Comparison of ENCODE assay signal across 7 mouse cellular contexts in genomic region chr1:136228328-136229039, GRCm38 (mm10). TPM values are rescaled to one million over a fixed set of nuclear protein-coding genes. Genes with fewer than 3 reads are reported as not detected.
DNase-seq lines count a peak whose midpoint lies in the region; ATAC-seq lines count a peak whose summit lies in the region.

No protein-coding gene starts in this region.

- WGBS in intestine, embryonic 14.5 days = 16% methylated on average over 13 of the region's 13 CpGs
- 16% methylated on average over 13 of the region's 13 CpGs for WGBS in liver, embryonic 13.5 days (ENCODE audit: insufficient replicate concordance)
- 19% methylated on average over 13 of the region's 13 CpGs for WGBS in stomach, embryonic 16.5 days

- peak overlapping the region; percentile 31 for H3K9ac ChIP-seq in intestine, embryonic 14.5 days (ENCODE audit: low read length)
- 0 out of 2 replicates have a peak overlapping the region, but pooled peaks have one; percentile 4 for H3K9ac ChIP-seq in liver, embryonic 13.5 days
- peak overlapping the region; percentile 64 for H3K9ac ChIP-seq in stomach, embryonic 16.5 days (ENCODE audit: low read length)

- H3K9me3 ChIP-seq in intestine, embryonic 14.5 days (ENCODE audit: control insufficient read depth, low read length) = no peaks in the 10 kb centered on the region
- no peaks in the 10 kb centered on the region for H3K9me3 ChIP-seq in liver, embryonic 13.5 days (replicated peaks)
- no peaks in the 10 kb centered on the region for H3K9me3 ChIP-seq in stomach, embryonic 16.5 days (replicated peaks; ENCODE audit: control insufficient read depth, low read length)

- H3K4me1 ChIP-seq in intestine, embryonic 14.5 days (replicated peaks; ENCODE audit: control insufficient read depth, insufficient read depth, low read length) = peaks cover 50% of the 10 kb centered on the region
- H3K4me1 ChIP-seq in liver, embryonic 13.5 days (replicated peaks) = peaks cover 35% of the 10 kb centered on the region
- peaks cover 52% of the 10 kb centered on the region for H3K4me1 ChIP-seq in stomach, embryonic 16.5 days (ENCODE audit: control insufficient read depth, insufficient read depth, low read length)

- H3K4me2 ChIP-seq in intestine, embryonic 14.5 days (ENCODE audit: low read length) = peak overlapping the region; percentile 77
- H3K4me2 ChIP-seq in liver, embryonic 13.5 days = peak overlapping the region; percentile 41
- peak overlapping the region; percentile 70 for H3K4me2 ChIP-seq in stomach, embryonic 16.5 days (ENCODE audit: low read depth, low read length)

- H3K27ac ChIP-seq in intestine, embryonic 14.5 days (ENCODE audit: low read depth) = peak overlapping the region; percentile 89
- H3K27ac ChIP-seq in liver, embryonic 13.5 days = 0 out of 2 replicates have a peak overlapping the region, but pooled peaks have one; percentile 14
- peak overlapping the region; percentile 88 for H3K27ac ChIP-seq in stomach, embryonic 16.5 days (ENCODE audit: low read length)

- peak overlapping the region; percentile 62; the same call in 1 of the 2 replicates for H3K4me3 ChIP-seq in intestine, embryonic 14.5 days (ENCODE audit: low read depth, low read length)
- no peak overlapping the region for H3K4me3 ChIP-seq in liver, embryonic 13.5 days (replicated peaks)
- peak overlapping the region; percentile 59 for H3K4me3 ChIP-seq in stomach, embryonic 16.5 days (replicated peaks; ENCODE audit: low read length)

- H3K36me3 ChIP-seq in intestine, embryonic 14.5 days (ENCODE audit: control insufficient read depth, insufficient read depth, low read length) = peaks cover 24% of the 10 kb centered on the region
- no peaks in the 10 kb centered on the region for H3K36me3 ChIP-seq in liver, embryonic 13.5 days
- no peaks in the 10 kb centered on the region for H3K36me3 ChIP-seq in stomach, embryonic 16.5 days (ENCODE audit: control insufficient read depth, insufficient read depth, low read length)

- peak; percentile 19 for DNase-seq in ES-CJ7 (ENCODE audit: low read depth, low spot score)
- peak; percentile 67 for DNase-seq in adrenal gland, postnatal 10 days
- DNase-seq in intestine, embryonic 14.5 days (ENCODE audit: low spot score) = peak; percentile 76
- no peak for DNase-seq in liver, embryonic 13.5 days
- no peak for DNase-seq in left cerebral cortex, adult 18-20 months (ENCODE audit: low spot score in 2 of 2)

- ATAC-seq in intestine, embryonic 14.5 days (replicated peaks; ENCODE audit: low FRiP score, low TSS enrichment, low read depth) = peak; percentile 66
- peak; percentile 62 for ATAC-seq in liver, embryonic 13.5 days (ENCODE audit: low read depth)
- peak; percentile 35 for ATAC-seq in stomach, embryonic 16.5 days (ENCODE audit: insufficient read depth, low FRiP score)
- ATAC-seq in erythroblast, adult 5-6 weeks (replicated peaks; ENCODE audit: low FRiP score, poor library complexity, severe bottlenecking) = no peak

- H3K27me3 ChIP-seq in intestine, embryonic 14.5 days (replicated peaks; ENCODE audit: control insufficient read depth, insufficient read depth, low read length) = no peaks in the 10 kb centered on the region
- H3K27me3 ChIP-seq in liver, embryonic 13.5 days = peaks cover 58% of the 10 kb centered on the region
- H3K27me3 ChIP-seq in stomach, embryonic 16.5 days (ENCODE audit: control insufficient read depth, insufficient read depth, low read length) = no peaks in the 10 kb centered on the region

RNA-seq across cellular contexts. Expression of gene Inava, which starts 5.6 kb away (rescaled TPM):
- under 1 TPM in 1 of 2 experiments, not detected in 1; 0.30 TPM for total RNA-seq in adrenal gland, postnatal 10 days (2021)
- polyA plus RNA-seq in intestine, embryonic 14.5 days (2014; fragmentation: Nextera tagmentation; extraction: Ambion mirVana) = 30.9 and 32.5 TPM in 2 replicates
- polyA plus RNA-seq in liver, embryonic 13.5 days (2015; fragmentation: Nextera tagmentation; extraction: Ambion mirVana) = 0.22 and 0.39 TPM in 2 replicates
- 39.8 and 44.1 TPM in 2 replicates for polyA plus RNA-seq in stomach, embryonic 16.5 days (2015; fragmentation: Nextera tagmentation; extraction: Ambion mirVana)
- 1 to 10 TPM; 1.6 to 2.3 TPM for total RNA-seq in left cerebral cortex, adult 18-20 months (2021)
- not detected in 2 replicates for total RNA-seq in erythroblast, adult 5-6 weeks (2015; ENCODE audit: low replicate concordance)
- total RNA-seq in erythroblast, adult 5-6 weeks (2017; ENCODE audit: low replicate concordance) = not detected in 2 replicates

RNA-seq across cellular contexts. Expression of gene Mroh3, which starts 15.9 kb away (rescaled TPM):
- not detected for total RNA-seq in adrenal gland, postnatal 10 days (2021)
- 0.91 and 1.1 TPM in 2 replicates for polyA plus RNA-seq in intestine, embryonic 14.5 days (2014; fragmentation: Nextera tagmentation; extraction: Ambion mirVana)
- not detected in 2 replicates for polyA plus RNA-seq in liver, embryonic 13.5 days (2015; fragmentation: Nextera tagmentation; extraction: Ambion mirVana)
- polyA plus RNA-seq in stomach, embryonic 16.5 days (2015; fragmentation: Nextera tagmentation; extraction: Ambion mirVana) = 0.95 and 1.3 TPM in 2 replicates
- total RNA-seq in left cerebral cortex, adult 18-20 months (2021) = 1 to 10 TPM in 1 of 2 experiments, under 1 TPM in 1; 0.42 to 1.1 TPM
- total RNA-seq in erythroblast, adult 5-6 weeks (2015; ENCODE audit: low replicate concordance) = not detected in 2 replicates
- total RNA-seq in erythroblast, adult 5-6 weeks (2017; ENCODE audit: low replicate concordance) = 0.42 TPM in 1 of 2 replicates, not detected in the other

RNA-seq across cellular contexts. Expression of gene Gpr25, which starts 32.2 kb away (rescaled TPM):
- not detected for total RNA-seq in adrenal gland, postnatal 10 days (2021)
- not detected in 2 replicates for polyA plus RNA-seq in intestine, embryonic 14.5 days (2014; fragmentation: Nextera tagmentation; extraction: Ambion mirVana)
- polyA plus RNA-seq in liver, embryonic 13.5 days (2015; fragmentation: Nextera tagmentation; extraction: Ambion mirVana) = not detected in 2 replicates
- polyA plus RNA-seq in stomach, embryonic 16.5 days (2015; fragmentation: Nextera tagmentation; extraction: Ambion mirVana) = not detected in 2 replicates
- 1 to 10 TPM; 3.8 to 4.2 TPM for total RNA-seq in left cerebral cortex, adult 18-20 months (2021)
- total RNA-seq in erythroblast, adult 5-6 weeks (2015; ENCODE audit: low replicate concordance) = not detected in 2 replicates
- not detected in 2 replicates for total RNA-seq in erythroblast, adult 5-6 weeks (2017; ENCODE audit: low replicate concordance)

Comparison
In these comparisons a context has a peak if more than half of its experiments do, and no peak if none do; other contexts are left out.
1. DNase-seq: peak in ES-CJ7 (single experiment), adrenal gland, postnatal 10 days (single experiment) and intestine, embryonic 14.5 days (single experiment); none in liver, embryonic 13.5 days (single experiment) and left cerebral cortex, adult 18-20 months (0 of 2).
2. H3K27ac ChIP-seq: peak in every context shown above with its lines; median percentile 89 in intestine, embryonic 14.5 days; 88 in stomach, embryonic 16.5 days; 14 in liver, embryonic 13.5 days.
3. H3K9ac ChIP-seq: peak in every context shown above with its lines; median percentile 64 in stomach, embryonic 16.5 days; 31 in intestine, embryonic 14.5 days; 4 in liver, embryonic 13.5 days.
4. RNA of gene Gpr25, which starts 32.2 kb away (total RNA-seq): 3.8 to 4.2 TPM in left cerebral cortex, adult 18-20 months; not detected in adrenal gland, postnatal 10 days and not detected in erythroblast, adult 5-6 weeks; every median in the first group is over 4 times any median in the second.
5. Peak in every context shown above with its lines, with median percentiles within 50 percentile points of each other: H3K4me2 ChIP-seq.